Mouse (Mus musculus) forebrain, embryonic 13.5 days (tissue): ENCODE measurements around the gene Cacna2d3. TPM values are rescaled to one million over a fixed set of nuclear protein-coding genes. Genes with fewer than 3 reads are reported as not detected.

Source experiments
- ATAC-seq: fragments of 200-750 bp; cut with Nextera tagmentation; 2 replicates; pipeline ENCODE4 v1.8.0; 2017
- H3K27ac ChIP-seq: fragments of 300-500 bp; sonication (generic); 2 replicates; pipeline ENCODE4 v1.5.1; 2015; ENCODE audit warnings: inconsistent platforms, mild to moderate bottlenecking, moderate library complexity
- H3K27me3 ChIP-seq: fragments of 300-500 bp; sonication (generic); 2 replicates; pipeline ENCODE4 v1.6.1; 2015; ENCODE audit warnings: mild to moderate bottlenecking, inconsistent platforms
- H3K36me3 ChIP-seq: fragments of 300-500 bp; sonication (generic); 2 replicates; pipeline ENCODE4 v1.6.1; 2015; ENCODE audit warnings: mild to moderate bottlenecking, inconsistent platforms; ENCODE audit not compliant: poor library complexity, severe bottlenecking
- H3K4me1 ChIP-seq: fragments of 300-500 bp; sonication (generic); 2 replicates; pipeline ENCODE4 v1.6.1; 2015; ENCODE audit warnings: inconsistent platforms
- H3K4me2 ChIP-seq: fragments of 300-500 bp; sonication (generic); 2 replicates; pipeline ENCODE4 v1.6.1; 2015; ENCODE audit warnings: inconsistent platforms, mild to moderate bottlenecking, moderate library complexity
- H3K4me3 ChIP-seq: fragments of 300-500 bp; sonication (generic); 2 replicates; pipeline ENCODE4 v1.5.1; 2015; ENCODE audit warnings: mild to moderate bottlenecking, inconsistent platforms
- H3K9ac ChIP-seq: fragments of 300-500 bp; sonication (generic); 2 replicates; pipeline ENCODE4 v1.6.1; 2015; ENCODE audit warnings: mild to moderate bottlenecking, inconsistent platforms
- H3K9me3 ChIP-seq: fragments of 300-500 bp; sonication (generic); replicated peaks from 2 replicates; pipeline ENCODE4 v1.6.1; 2016; ENCODE audit warnings: inconsistent platforms
- WGBS: fragments of 180-500 bp; shearing (Covaris S2); methylation state at CpG from one replicate; pipeline ENCODE4 v1.1.7; 2015; 5-methylcytosine and 5-hydroxymethylcytosine counted together
- polyA plus RNA-seq: library from polyadenylated mRNA; unstranded; fragments of >200 nt; fragmentation: Nextera tagmentation; extraction: Ambion mirVana; gene quantifications from 2 replicates; pipeline ENCODE4 v1.2.1, GENCODE M21; 2015

Gene Cacna2d3
- polyA plus RNA-seq, 1 experiment from 2014 or later: 12.3 TPM

DNA sequence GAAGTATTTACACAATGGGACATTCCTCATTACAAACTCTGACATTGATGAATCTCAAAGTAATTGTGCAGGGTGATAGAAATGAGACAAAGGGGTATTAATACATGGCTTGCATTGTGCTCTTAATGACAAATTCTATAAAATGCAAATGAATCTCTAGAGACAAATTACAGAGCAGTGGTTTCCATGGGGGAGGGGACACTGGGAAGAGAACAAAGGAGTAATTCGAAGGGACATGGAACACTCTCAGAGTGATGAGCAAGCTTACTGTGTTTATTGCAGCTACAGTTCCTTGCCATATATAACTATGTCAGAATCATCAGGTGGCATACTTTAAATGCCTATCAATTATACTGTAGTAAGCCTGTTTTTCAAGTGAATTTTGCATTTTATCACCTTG is 806.7 kb downstream of the Cacna2d3 start:
- Histone ChIP-seq H3K4me2 (no peak overlapping the region), H3K4me1 (0 out of 2 replicates have a peak, but pooled peaks cover 4% of the 10 kb centered on the region), H3K4me3 (no peak overlapping the region), H3K36me3 (no peaks in the 10 kb centered on the region), H3K27me3 (no peaks in the 10 kb centered on the region), H3K27ac (no peak overlapping the region), H3K9me3 (no peaks in the 10 kb centered on the region), H3K9ac (no peak overlapping the region)
- ATAC-seq: no peak
- WGBS: 35% methylated on average over 1 of the region's 1 CpGs

DNA sequence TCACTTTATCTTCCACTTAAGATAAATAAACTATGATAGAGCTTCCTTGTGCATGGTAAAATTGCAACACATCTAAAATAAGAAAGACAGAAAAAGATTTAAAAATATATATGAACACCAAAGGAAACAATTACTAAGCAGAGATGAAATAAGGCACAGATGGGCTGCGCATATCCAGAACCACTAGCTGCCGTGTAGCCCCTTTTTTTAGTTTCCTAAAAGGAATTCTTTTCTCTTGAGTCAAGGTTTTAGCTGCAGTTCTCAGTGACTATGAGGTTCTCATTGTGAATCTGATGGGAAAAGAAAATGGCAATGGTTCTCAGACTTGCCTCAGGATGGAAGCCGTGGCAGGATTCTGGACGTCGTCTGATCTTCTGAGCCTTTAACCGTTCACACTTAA is 814.0 kb downstream of the Cacna2d3 start:
- no peaks in the 10 kb centered on the region for H3K4me1 ChIP-seq
- H3K27me3 ChIP-seq: no peaks in the 10 kb centered on the region
- H3K4me3 ChIP-seq: no peak overlapping the region
- no peak for ATAC-seq
- H3K36me3 ChIP-seq: no peaks in the 10 kb centered on the region
- H3K9ac ChIP-seq: no peak overlapping the region
- no peak overlapping the region for H3K4me2 ChIP-seq
- H3K27ac ChIP-seq: no peak overlapping the region
- no peaks in the 10 kb centered on the region for H3K9me3 ChIP-seq
- 92% methylated on average over 6 of the region's 6 CpGs for WGBS

DNA sequence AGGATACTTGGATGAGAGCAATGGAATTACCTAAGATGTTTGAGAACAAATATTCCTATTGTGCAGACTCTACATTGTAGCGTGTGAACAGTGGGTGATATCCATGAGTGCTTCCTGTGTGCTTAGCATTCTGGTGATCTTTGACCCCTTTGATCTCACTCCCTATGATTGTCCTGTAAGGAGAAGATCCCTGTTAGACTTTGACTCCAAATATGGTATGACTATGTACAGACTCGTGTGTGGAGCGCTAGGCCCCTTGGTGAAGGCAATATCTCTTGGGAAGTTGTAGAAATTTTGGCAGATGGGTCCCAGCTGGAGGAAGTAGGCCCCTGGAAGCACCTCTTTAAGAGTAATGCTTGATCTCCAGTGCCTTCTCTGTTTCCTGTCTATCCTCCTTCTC is 829.1 kb downstream of the Cacna2d3 start:
- ATAC-seq: no peak
- no peaks in the 10 kb centered on the region for H3K4me1 ChIP-seq
- H3K4me2 ChIP-seq: no peak overlapping the region
- no peaks in the 10 kb centered on the region for H3K27me3 ChIP-seq
- H3K4me3 ChIP-seq: no peak overlapping the region
- no peak overlapping the region for H3K27ac ChIP-seq
- H3K9me3 ChIP-seq: no peaks in the 10 kb centered on the region
- H3K9ac ChIP-seq: no peak overlapping the region
- 84% methylated on average over 3 of the region's 3 CpGs for WGBS
- H3K36me3 ChIP-seq: no peaks in the 10 kb centered on the region

DNA sequence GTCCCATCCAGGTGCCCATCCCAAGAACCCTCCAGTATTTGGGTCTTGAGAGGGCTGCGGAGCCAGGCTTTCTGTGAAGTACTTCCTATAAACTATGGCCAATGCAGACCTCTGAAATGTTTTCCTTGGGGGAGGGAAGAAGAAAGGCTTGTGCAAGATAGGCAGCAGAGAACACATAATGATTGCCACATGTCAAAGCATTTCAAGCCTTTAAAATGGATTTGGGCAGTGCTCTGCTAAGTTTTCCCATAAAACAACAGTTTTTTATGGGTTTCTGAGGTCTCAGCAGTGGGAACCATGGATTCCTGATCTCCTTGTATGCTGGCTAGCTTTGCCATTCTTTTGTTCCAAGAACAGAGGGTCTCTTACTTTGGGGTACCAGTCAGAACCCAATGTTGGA is 834.3 kb downstream of the Cacna2d3 start:
- Histone ChIP-seq H3K4me3 (no peak overlapping the region), H3K27me3 (no peaks in the 10 kb centered on the region), H3K4me1 (no peaks in the 10 kb centered on the region), H3K9me3 (no peaks in the 10 kb centered on the region), H3K9ac (no peak overlapping the region), H3K4me2 (no peak overlapping the region), H3K36me3 (no peaks in the 10 kb centered on the region), H3K27ac (no peak overlapping the region)
- ATAC-seq: no peak
- WGBS: 96% methylated on average over 1 of the region's 1 CpGs

DNA sequence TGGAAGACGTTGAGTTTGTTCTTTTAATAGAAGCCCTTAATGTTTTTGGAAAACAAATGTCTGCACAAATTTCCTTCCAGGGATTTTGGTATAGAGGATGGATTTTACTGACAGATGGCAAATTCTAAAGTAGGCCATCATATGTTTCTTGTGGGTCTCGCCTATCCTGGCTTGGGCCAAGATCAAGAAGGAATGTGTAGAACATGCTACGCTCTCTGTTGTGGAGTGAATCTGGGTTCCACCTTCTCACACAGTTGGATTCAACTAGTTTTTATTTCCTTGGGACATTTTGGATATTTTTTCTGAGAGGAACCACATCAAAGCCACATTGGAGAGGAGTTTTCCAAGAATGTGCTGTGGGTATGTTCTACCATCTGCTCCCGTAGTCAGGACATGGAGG is 835.0 kb downstream of the Cacna2d3 start:
- Histone ChIP-seq H3K27me3 (no peaks in the 10 kb centered on the region), H3K4me1 (no peaks in the 10 kb centered on the region), H3K27ac (no peak overlapping the region), H3K36me3 (no peaks in the 10 kb centered on the region), H3K4me2 (no peak overlapping the region), H3K4me3 (no peak overlapping the region), H3K9me3 (no peaks in the 10 kb centered on the region), H3K9ac (no peak overlapping the region)
- WGBS: 96% methylated on average over 4 of the region's 4 CpGs
- ATAC-seq: no peak

DNA sequence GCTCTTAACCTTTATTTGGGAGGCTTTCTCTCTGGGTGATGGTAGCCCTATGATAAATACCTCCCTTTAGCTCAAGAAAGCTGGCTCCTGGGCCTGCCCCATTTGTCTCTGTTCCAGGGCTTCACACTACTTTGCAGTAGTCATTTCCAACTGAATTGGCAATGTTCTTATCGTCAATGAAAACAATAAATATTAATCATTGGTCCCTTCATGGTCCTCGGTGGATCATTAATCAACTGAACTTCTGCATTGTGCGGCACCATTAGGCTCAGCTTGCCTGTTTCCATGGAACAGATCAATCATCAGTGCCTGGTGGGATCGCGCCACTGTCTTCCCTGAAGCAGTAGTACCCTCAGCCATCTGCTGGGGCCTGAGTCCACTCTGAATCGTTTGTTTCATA is 850.7 kb downstream of the Cacna2d3 start:
- no peak overlapping the region for H3K9ac ChIP-seq
- no peaks in the 10 kb centered on the region for H3K9me3 ChIP-seq
- H3K4me2 ChIP-seq: no peak overlapping the region
- no peaks in the 10 kb centered on the region for H3K36me3 ChIP-seq
- no peak for ATAC-seq
- no peak overlapping the region for H3K27ac ChIP-seq
- no peaks in the 10 kb centered on the region for H3K4me1 ChIP-seq
- no peak overlapping the region for H3K4me3 ChIP-seq
- no peaks in the 10 kb centered on the region for H3K27me3 ChIP-seq
- WGBS: 86% methylated on average over 6 of the region's 6 CpGs

GRCm38 (mm10) chr14:28870382-28870781 is 851.3 kb downstream of the Cacna2d3 start:
- peaks cover 2% of the 10 kb centered on the region for H3K4me1 ChIP-seq
- no peak overlapping the region for H3K9ac ChIP-seq
- no peak for ATAC-seq
- H3K27ac ChIP-seq: no peak overlapping the region
- H3K4me3 ChIP-seq: no peak overlapping the region
- H3K27me3 ChIP-seq: no peaks in the 10 kb centered on the region
- no peak overlapping the region for H3K4me2 ChIP-seq
- no peaks in the 10 kb centered on the region for H3K9me3 ChIP-seq
- no peaks in the 10 kb centered on the region for H3K36me3 ChIP-seq
- WGBS: 94% methylated on average over 5 of the region's 5 CpGs

- ATAC-seq: no peak
- peaks cover 7% of the 10 kb centered on the region for H3K4me1 ChIP-seq
- 30% methylated on average over 4 of the region's 4 CpGs for WGBS
- no peaks in the 10 kb centered on the region for H3K36me3 ChIP-seq
- no peak overlapping the region for H3K9ac ChIP-seq
- peak overlapping the region; percentile 6; the same call in 1 of the 2 replicates for H3K27ac ChIP-seq
- H3K9me3 ChIP-seq: no peaks in the 10 kb centered on the region
- H3K27me3 ChIP-seq: no peaks in the 10 kb centered on the region
- H3K4me3 ChIP-seq: no peak overlapping the region
- no peak overlapping the region for H3K4me2 ChIP-seq
Measured at GRCm38 (mm10) chr14:28864925-28865324, 856.7 kb downstream of the Cacna2d3 start.

DNA sequence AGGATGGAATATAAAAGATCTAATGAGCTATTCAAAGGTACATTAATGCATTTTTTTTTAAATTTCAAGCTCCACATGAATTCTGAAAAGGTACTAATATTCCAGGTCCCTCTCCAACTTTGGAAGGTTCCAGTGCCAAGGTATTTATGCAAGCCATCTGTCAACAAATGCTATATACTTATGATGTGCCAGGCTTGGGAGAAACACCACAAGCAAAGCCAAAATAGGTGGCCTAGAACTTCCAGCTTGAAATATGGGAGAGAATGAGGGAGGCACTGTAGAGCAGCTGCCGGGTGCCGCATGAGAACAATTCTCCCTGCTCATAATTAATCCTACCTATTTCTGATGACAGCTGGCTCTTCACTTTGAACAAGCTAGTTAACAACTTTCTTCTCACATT is 860.5 kb downstream of the Cacna2d3 start:
- H3K9me3 ChIP-seq: no peaks in the 10 kb centered on the region
- H3K36me3 ChIP-seq: no peaks in the 10 kb centered on the region
- no peaks in the 10 kb centered on the region for H3K27me3 ChIP-seq
- peaks cover 7% of the 10 kb centered on the region for H3K4me1 ChIP-seq
- no peak overlapping the region for H3K27ac ChIP-seq
- no peak for ATAC-seq
- H3K4me3 ChIP-seq: no peak overlapping the region
- 77% methylated on average over 2 of the region's 2 CpGs for WGBS
- H3K9ac ChIP-seq: no peak overlapping the region
- H3K4me2 ChIP-seq: no peak overlapping the region

Other genes with a start within 250 kb of the Cacna2d3 start
- gene Selenok, start 246.4 kb upstream of the Cacna2d3 start, polyA plus RNA-seq: 396 and 460 TPM in 2 replicates